Mouse (Mus musculus) megakaryocyte-erythroid progenitor cell, adult 5-6 weeks (primary cell): Measurements from ENCODE around the gene Vac14. TPM values are rescaled to one million over a fixed set of nuclear protein-coding genes. Genes with fewer than 3 reads are reported as not detected.

Source experiments
- total RNA-seq, 2 experiments: library from RNA; stranded (forward) in 1 of 2; stranded (reverse) in 1 of 2; fragments of 200-1000, 215-1000 nt in 1 of 2; fragments of >200 nt in 1 of 2; fragmentation: Nextera tagmentation in 1 of 2; gene quantifications; 2 replicates each; pipeline ENCODE4 v1.2.3; 2014 to 2017

Vac14 gene
- total RNA-seq, 2 experiments from 2014 or later = 23.7 to 53.9 TPM

Other genes with a start within 250 kb of the Vac14 start
- 0.54 TPM in 1 of 2 replicates, not detected in the other for gene Mtss1l, start 102.9 kb downstream of the Vac14 start, total RNA-seq (2014; fragmentation: Nextera tagmentation)
- gene Mtss1l, start 102.9 kb downstream of the Vac14 start, total RNA-seq (2017) = 0.52 and 0.53 TPM in 2 replicates
- gene Il34, start 187.3 kb downstream of the Vac14 start, total RNA-seq (2014; fragmentation: Nextera tagmentation) = not detected in 2 replicates
- gene Il34, start 187.3 kb downstream of the Vac14 start, total RNA-seq (2017) = not detected in 2 replicates
- 37.0 and 48.7 TPM in 2 replicates for gene Cog4, start 228.0 kb downstream of the Vac14 start, total RNA-seq (2014; fragmentation: Nextera tagmentation)
- 20.6 and 26.1 TPM in 2 replicates for gene Cog4, start 228.0 kb downstream of the Vac14 start, total RNA-seq (2017)
- gene Sf3b3, start 228.2 kb downstream of the Vac14 start, total RNA-seq (2014; fragmentation: Nextera tagmentation) = 171 and 229 TPM in 2 replicates
- 212 and 223 TPM in 2 replicates for gene Sf3b3, start 228.2 kb downstream of the Vac14 start, total RNA-seq (2017)